Mouse (Mus musculus): ENCODE results near the gene Cyp1b1. TPM values are rescaled to one million over a fixed set of nuclear protein-coding genes. Genes with fewer than 3 reads are reported as not detected.

Cyp1b1 gene
- polyA plus RNA-seq, 1 experiment, result 8.4 TPM

DNA sequence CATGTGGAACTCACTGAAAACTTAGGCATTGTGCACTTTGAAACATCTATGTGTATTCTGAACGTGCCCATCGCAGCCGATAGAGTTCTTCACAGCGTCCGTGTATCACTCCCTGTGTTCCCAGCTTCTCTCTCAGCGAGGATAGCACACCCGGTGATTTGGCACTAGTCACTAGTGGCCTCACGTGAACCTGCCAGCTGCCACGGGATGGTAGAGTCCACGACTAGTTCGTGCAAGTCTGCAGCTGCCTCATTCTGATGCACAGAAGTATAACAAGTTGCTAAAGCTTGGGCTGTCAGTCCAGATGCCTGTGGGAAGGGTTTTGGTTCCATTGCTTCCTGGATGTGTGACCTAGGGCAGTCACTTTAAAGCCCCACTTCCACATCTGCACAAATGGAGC, 32.1 kb upstream of the Cyp1b1 start:
- H3K9me3 ChIP-seq (replicated peaks; ENCODE audit: control insufficient read depth, insufficient read depth, low read length, poor library complexity, severe bottlenecking), result no peaks in the 10 kb centered on the region; the same call in 1 of the 2 replicates
- TF ChIP-seq POLR2A (IDR thresholded peaks at IDR 0.05; ENCODE audit: insufficient read depth, low read length), result no peak
- TF ChIP-seq EP300 (IDR thresholded peaks at IDR 0.05; ENCODE audit: insufficient read depth, low read depth, low read length), result no peak
- no peak for TF ChIP-seq CTCF (IDR thresholded peaks at IDR 0.05; ENCODE audit: low read depth, low read length)
- H3K9ac ChIP-seq (ENCODE audit: low read depth, poor library complexity, severe bottlenecking), result no peak overlapping the region
- H3K4me3 ChIP-seq (ENCODE audit: low read depth, low read length), result no peak overlapping the region
- H3K27ac ChIP-seq (ENCODE audit: insufficient read depth, low read length), result no peak overlapping the region
- no peaks in the 10 kb centered on the region for H3K36me3 ChIP-seq (ENCODE audit: control insufficient read depth, insufficient read depth, low read length, poor library complexity, severe bottlenecking)
- no peaks in the 10 kb centered on the region for H3K27me3 ChIP-seq (ENCODE audit: control insufficient read depth, insufficient read depth, low read length, poor library complexity, severe bottlenecking)
- H3K4me1 ChIP-seq (ENCODE audit: control insufficient read depth, insufficient read depth, low read length), result peaks cover 3% of the 10 kb centered on the region

- no peak for TF ChIP-seq POLR2A (IDR thresholded peaks at IDR 0.05; ENCODE audit: insufficient read depth, low read length)
- TF ChIP-seq EP300 (IDR thresholded peaks at IDR 0.05; ENCODE audit: insufficient read depth, low read depth, low read length), result 0 out of 2 replicates have a peak, but pooled peaks have one; percentile 56
- Histone ChIP-seq H3K27me3 (ENCODE audit: control insufficient read depth, insufficient read depth, low read length, poor library complexity, severe bottlenecking) (no peaks in the 10 kb centered on the region), H3K27ac (ENCODE audit: insufficient read depth, low read length) (peak overlapping the region; percentile 55), H3K4me3 (ENCODE audit: low read depth, low read length) (no peak overlapping the region), H3K9me3 (replicated peaks; ENCODE audit: control insufficient read depth, insufficient read depth, low read length, poor library complexity, severe bottlenecking) (no peaks in the 10 kb centered on the region; the same call in 1 of the 2 replicates), H3K4me1 (ENCODE audit: control insufficient read depth, insufficient read depth, low read length) (peaks cover 3% of the 10 kb centered on the region), H3K9ac (ENCODE audit: low read depth, poor library complexity, severe bottlenecking) (no peak overlapping the region), H3K36me3 (ENCODE audit: control insufficient read depth, insufficient read depth, low read length, poor library complexity, severe bottlenecking) (no peaks in the 10 kb centered on the region)
These were observed 31.3 kb upstream of the Cyp1b1 start for GRCm38 (mm10) chr17:79746146-79746591.

DNA sequence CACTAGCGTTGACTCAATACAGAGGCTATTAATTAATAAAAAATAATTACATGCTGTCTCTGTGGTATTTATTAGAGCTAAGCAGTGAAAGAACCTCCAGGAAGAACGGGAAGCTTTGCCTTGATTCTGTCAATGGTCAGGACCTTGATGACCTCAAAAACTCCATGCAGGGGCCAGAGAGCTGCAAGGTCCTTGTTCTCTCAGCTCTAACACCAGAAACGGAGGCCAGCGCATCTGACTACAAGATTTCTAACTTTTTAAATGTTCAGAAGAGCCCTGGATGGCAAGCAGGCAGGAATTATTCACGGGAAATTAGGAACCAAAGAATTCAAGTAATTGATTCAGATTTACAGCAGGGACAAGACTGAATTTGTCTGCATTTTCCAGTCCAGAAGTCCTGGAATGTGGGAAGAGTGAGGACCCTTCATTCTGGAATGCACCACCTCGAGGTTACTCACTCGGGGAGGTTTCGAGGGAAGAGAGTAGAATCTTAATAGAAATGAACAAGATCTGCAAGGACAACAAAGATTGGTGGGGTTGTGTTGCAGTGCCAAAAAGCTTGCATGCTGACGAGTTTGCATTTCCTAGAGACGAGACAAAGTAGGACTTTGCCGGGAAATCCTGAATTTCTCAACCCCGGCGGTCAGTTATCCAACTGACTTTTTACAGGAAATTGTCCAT, 30.3 kb upstream of the Cyp1b1 start:
- Histone ChIP-seq H3K4me3 (ENCODE audit: low read depth, low read length) (no peak overlapping the region), H3K9me3 (replicated peaks; ENCODE audit: control insufficient read depth, insufficient read depth, low read length, poor library complexity, severe bottlenecking) (no peaks in the 10 kb centered on the region; the same call in 1 of the 2 replicates), H3K36me3 (ENCODE audit: control insufficient read depth, insufficient read depth, low read length, poor library complexity, severe bottlenecking) (no peaks in the 10 kb centered on the region), H3K27me3 (ENCODE audit: control insufficient read depth, insufficient read depth, low read length, poor library complexity, severe bottlenecking) (no peaks in the 10 kb centered on the region), H3K27ac (ENCODE audit: insufficient read depth, low read length) (no peak overlapping the region), H3K9ac (ENCODE audit: low read depth, poor library complexity, severe bottlenecking) (no peak overlapping the region), H3K4me1 (ENCODE audit: control insufficient read depth, insufficient read depth, low read length) (peaks cover 3% of the 10 kb centered on the region)
- TF ChIP-seq EP300 (IDR thresholded peaks at IDR 0.05; ENCODE audit: insufficient read depth, low read depth, low read length), result no peak
- no peak for TF ChIP-seq POLR2A (IDR thresholded peaks at IDR 0.05; ENCODE audit: insufficient read depth, low read length)
- TF ChIP-seq CTCF (IDR thresholded peaks at IDR 0.05; ENCODE audit: low read depth, low read length), result no peak

DNA sequence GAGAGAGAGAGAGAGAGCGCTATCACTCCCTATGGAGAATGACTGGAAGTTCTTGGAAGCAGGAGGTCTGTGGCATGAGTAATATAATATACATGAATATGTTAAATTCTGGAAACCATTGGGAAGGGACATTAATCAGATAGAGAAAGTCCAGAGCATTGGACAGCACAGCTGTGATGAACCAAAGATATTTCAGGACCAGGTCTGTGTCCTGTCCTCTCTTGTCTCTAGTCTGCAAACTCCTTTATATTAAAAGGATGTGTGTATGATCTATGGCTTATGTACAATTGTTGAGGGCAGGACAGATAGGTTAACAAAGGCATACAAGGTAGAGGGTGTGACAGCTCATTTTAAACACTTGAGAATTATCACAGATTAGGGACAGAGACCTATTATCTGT, 28.6 kb upstream of the Cyp1b1 start:
- no peaks in the 10 kb centered on the region for H3K36me3 ChIP-seq (ENCODE audit: control insufficient read depth, insufficient read depth, low read length, poor library complexity, severe bottlenecking)
- no peaks in the 10 kb centered on the region for H3K27me3 ChIP-seq (ENCODE audit: control insufficient read depth, insufficient read depth, low read length, poor library complexity, severe bottlenecking)
- TF ChIP-seq EP300 (IDR thresholded peaks at IDR 0.05; ENCODE audit: insufficient read depth, low read depth, low read length) (no peak), POLR2A (IDR thresholded peaks at IDR 0.05; ENCODE audit: insufficient read depth, low read length) (no peak), CTCF (IDR thresholded peaks at IDR 0.05; ENCODE audit: low read depth, low read length) (no peak)
- peaks cover 3% of the 10 kb centered on the region for H3K4me1 ChIP-seq (ENCODE audit: control insufficient read depth, insufficient read depth, low read length)
- no peak overlapping the region for H3K27ac ChIP-seq (ENCODE audit: insufficient read depth, low read length)
- no peak overlapping the region for H3K4me3 ChIP-seq (ENCODE audit: low read depth, low read length)
- H3K9me3 ChIP-seq (replicated peaks; ENCODE audit: control insufficient read depth, insufficient read depth, low read length, poor library complexity, severe bottlenecking), result no peaks in the 10 kb centered on the region
- no peak overlapping the region for H3K9ac ChIP-seq (ENCODE audit: low read depth, poor library complexity, severe bottlenecking)

- H3K27me3 ChIP-seq (ENCODE audit: control insufficient read depth, insufficient read depth, low read length, poor library complexity, severe bottlenecking), result no peaks in the 10 kb centered on the region
- TF ChIP-seq POLR2A (IDR thresholded peaks at IDR 0.05; ENCODE audit: insufficient read depth, low read length) (no peak), CTCF (IDR thresholded peaks at IDR 0.05; ENCODE audit: low read depth, low read length) (no peak), EP300 (IDR thresholded peaks at IDR 0.05; ENCODE audit: insufficient read depth, low read depth, low read length) (no peak)
- H3K27ac ChIP-seq (ENCODE audit: insufficient read depth, low read length), result no peak overlapping the region
These were observed 27.8 kb upstream of the Cyp1b1 start for GRCm38 (mm10) chr17:79742635-79743034.

GRCm38 (mm10) chr17:79738847-79739498, 24.1 kb upstream of the Cyp1b1 start:
- H3K27me3 ChIP-seq (ENCODE audit: control insufficient read depth, insufficient read depth, low read length, poor library complexity, severe bottlenecking), result no peaks in the 10 kb centered on the region
- H3K9ac ChIP-seq (ENCODE audit: low read depth, poor library complexity, severe bottlenecking), result no peak overlapping the region
- TF ChIP-seq CTCF (IDR thresholded peaks at IDR 0.05; ENCODE audit: low read depth, low read length) (no peak), EP300 (IDR thresholded peaks at IDR 0.05; ENCODE audit: insufficient read depth, low read depth, low read length) (no peak), POLR2A (IDR thresholded peaks at IDR 0.05; ENCODE audit: insufficient read depth, low read length) (no peak)
- H3K4me1 ChIP-seq (ENCODE audit: control insufficient read depth, insufficient read depth, low read length), result no peaks in the 10 kb centered on the region
- no peaks in the 10 kb centered on the region for H3K9me3 ChIP-seq (replicated peaks; ENCODE audit: control insufficient read depth, insufficient read depth, low read length, poor library complexity, severe bottlenecking)
- H3K36me3 ChIP-seq (ENCODE audit: control insufficient read depth, insufficient read depth, low read length, poor library complexity, severe bottlenecking), result no peaks in the 10 kb centered on the region
- H3K27ac ChIP-seq (ENCODE audit: insufficient read depth, low read length), result no peak overlapping the region
- no peak overlapping the region for H3K4me3 ChIP-seq (ENCODE audit: low read depth, low read length)

More at GRCm38 (mm10) chr17:79742635-79743034, 27.8 kb upstream of the Cyp1b1 start:
- no peaks in the 10 kb centered on the region for H3K9me3 ChIP-seq (replicated peaks; ENCODE audit: control insufficient read depth, insufficient read depth, low read length, poor library complexity, severe bottlenecking)
- no peaks in the 10 kb centered on the region for H3K36me3 ChIP-seq (ENCODE audit: control insufficient read depth, insufficient read depth, low read length, poor library complexity, severe bottlenecking)
- no peak overlapping the region for H3K9ac ChIP-seq (ENCODE audit: low read depth, poor library complexity, severe bottlenecking)
- no peak overlapping the region for H3K4me3 ChIP-seq (ENCODE audit: low read depth, low read length)
- peaks cover 3% of the 10 kb centered on the region for H3K4me1 ChIP-seq (ENCODE audit: control insufficient read depth, insufficient read depth, low read length)
